Mouse (Mus musculus): ENCODE results near the gene Vmn1r135. TPM values are rescaled to one million over a fixed set of nuclear protein-coding genes. Genes with fewer than 3 reads are reported as not detected.
"Not testable (repeated sequence)": the region's sequence is repeated elsewhere in the genome, so short reads cannot be mapped to it uniquely, and the experiment has no call there.

Gene Vmn1r135
- not detected in 2 replicates for polyA plus RNA-seq (2015; fragmentation: Nextera tagmentation; extraction: Ambion mirVana)

GRCm38 (mm10) chr7:21832051-21832450, at the start of gene Vmn1r135:
Gene Vmn1r135 (plus strand): TSS chr7:21832351.
- WGBS: no CpG with 5 or more reads among the region's 1 CpGs

GRCm38 (mm10) chr7:21796628-21797027, 35.5 kb upstream of the Vmn1r135 start, which contains the start of gene Gm4177:
Gene Gm4177 (minus strand): TSS chr7:21796728.
- H3K4me2 ChIP-seq; H3K27me3 ChIP-seq (replicated peaks); ATAC-seq (ENCODE audit: insufficient read depth, low FRiP score, low read depth); H3K4me1 ChIP-seq; H3K9ac ChIP-seq; H3K27ac ChIP-seq; H3K36me3 ChIP-seq; H3K4me3 ChIP-seq (replicated peaks); H3K9me3 ChIP-seq: not testable (repeated sequence)
- WGBS: no CpG with 5 or more reads among the region's 3 CpGs

More at GRCm38 (mm10) chr7:21832051-21832450, at the start of gene Vmn1r135:
- not testable (repeated sequence) for H3K4me1 ChIP-seq; H3K4me3 ChIP-seq (replicated peaks); H3K27me3 ChIP-seq (replicated peaks); ATAC-seq (ENCODE audit: insufficient read depth, low FRiP score, low read depth); H3K4me2 ChIP-seq; H3K9me3 ChIP-seq; H3K36me3 ChIP-seq; H3K9ac ChIP-seq; H3K27ac ChIP-seq

GRCm38 (mm10) chr7:21844167-21844566, 12.0 kb downstream of the Vmn1r135 start, which contains the start of gene Gm5725:
Gene Gm5725 (minus strand): TSS chr7:21844267.
- H3K4me1 ChIP-seq; H3K9me3 ChIP-seq; H3K4me2 ChIP-seq; H3K36me3 ChIP-seq; H3K9ac ChIP-seq; ATAC-seq (ENCODE audit: insufficient read depth, low FRiP score, low read depth); H3K4me3 ChIP-seq (replicated peaks); H3K27ac ChIP-seq; H3K27me3 ChIP-seq (replicated peaks): not testable (repeated sequence)
- no CpG with 5 or more reads among the region's 1 CpGs for WGBS

Other genes with a start within 250 kb of the Vmn1r135 start
- gene Vmn1r132, start 218.3 kb upstream of the Vmn1r135 start, polyA plus RNA-seq (2015; fragmentation: Nextera tagmentation; extraction: Ambion mirVana): not detected in 2 replicates
- not detected in 2 replicates for gene Gm4175, start 70.9 kb upstream of the Vmn1r135 start, polyA plus RNA-seq (2015; fragmentation: Nextera tagmentation; extraction: Ambion mirVana)
- gene Gm4177, start 35.6 kb upstream of the Vmn1r135 start, polyA plus RNA-seq (2015; fragmentation: Nextera tagmentation; extraction: Ambion mirVana): not detected in 2 replicates
- gene Gm5725, start 11.9 kb downstream of the Vmn1r135 start, polyA plus RNA-seq (2015; fragmentation: Nextera tagmentation; extraction: Ambion mirVana): not detected in 2 replicates
- gene Gm5891, start 88.9 kb downstream of the Vmn1r135 start, polyA plus RNA-seq (2015; fragmentation: Nextera tagmentation; extraction: Ambion mirVana): not detected in 2 replicates
- gene Vmn1r137, start 162.2 kb downstream of the Vmn1r135 start, polyA plus RNA-seq (2015; fragmentation: Nextera tagmentation; extraction: Ambion mirVana): not detected in 2 replicates
- gene Vmn1r138, start 196.5 kb downstream of the Vmn1r135 start, polyA plus RNA-seq (2015; fragmentation: Nextera tagmentation; extraction: Ambion mirVana): not detected in 2 replicates
- not detected in 2 replicates for gene Gm6176, start 224.0 kb downstream of the Vmn1r135 start, polyA plus RNA-seq (2015; fragmentation: Nextera tagmentation; extraction: Ambion mirVana)
- not detected in 2 replicates for gene Vmn1r139, start 236.7 kb downstream of the Vmn1r135 start, polyA plus RNA-seq (2015; fragmentation: Nextera tagmentation; extraction: Ambion mirVana)